Mouse (Mus musculus) midbrain, embryonic 14.5 days (tissue): Measurements from ENCODE around the gene Spaar. TPM values are rescaled to one million over a fixed set of nuclear protein-coding genes. Genes with fewer than 3 reads are reported as not detected.

Experiments
- ATAC-seq: fragments of 200-750 bp; cut with Nextera tagmentation; 2 replicates; pipeline ENCODE4 v1.8.0; 2017; ENCODE audit warnings: moderate number of reproducible peaks, moderate library complexity; ENCODE audit not compliant: low FRiP score, low TSS enrichment
- DNase-seq: peaks from one replicate; pipeline ENCODE4 v3.0.0-alpha.2; 2015
- H3K27ac ChIP-seq: fragments of 300-500 bp; sonication (generic); replicated peaks from 2 replicates; pipeline ENCODE4 v1.5.1; 2014; ENCODE audit warnings: mild to moderate bottlenecking, low read depth, low read length, moderate library complexity
- H3K27me3 ChIP-seq: fragments of 300-500 bp; sonication (generic); 2 replicates; pipeline ENCODE4 v1.6.1; 2014; ENCODE audit warnings: low read length, control low read depth, mixed read lengths; ENCODE audit not compliant: control insufficient read depth, insufficient read depth
- H3K36me3 ChIP-seq: fragments of 300-500 bp; sonication (generic); 2 replicates; pipeline ENCODE4 v1.6.1; 2014; ENCODE audit warnings: low read length, control low read depth; ENCODE audit not compliant: control insufficient read depth, insufficient read depth
- H3K4me1 ChIP-seq: fragments of 300-500 bp; sonication (generic); 2 replicates; pipeline ENCODE4 v1.6.1; 2014; ENCODE audit warnings: mild to moderate bottlenecking, antibody characterized with exemption, low read length, control low read depth; ENCODE audit not compliant: control insufficient read depth, insufficient read depth
- H3K4me2 ChIP-seq: fragments of 300-500 bp; sonication (generic); 2 replicates; pipeline ENCODE4 v1.6.1; 2014; ENCODE audit warnings: mild to moderate bottlenecking, low read length, moderate library complexity
- H3K4me3 ChIP-seq: fragments of 300-500 bp; sonication (generic); replicated peaks from 2 replicates; pipeline ENCODE4 v1.5.1; 2014; ENCODE audit warnings: low read depth, low read length
- H3K9ac ChIP-seq: fragments of 300-500 bp; sonication (generic); replicated peaks from 2 replicates; pipeline ENCODE4 v1.6.1; 2014; ENCODE audit warnings: mild to moderate bottlenecking, low read length, moderate library complexity
- H3K9me3 ChIP-seq: fragments of 300-500 bp; sonication (generic); 2 replicates; pipeline ENCODE4 v1.6.1; 2016; ENCODE audit warnings: low read length, control low read depth, mixed read lengths; ENCODE audit not compliant: control insufficient read depth
- WGBS: fragments of 180-500 bp; shearing (Covaris S2); extraction: QIAGEN DNeasy Blood & Tissue Kit; methylation state at CpG from one replicate; pipeline ENCODE4 v1.1.7; 2014; 5-methylcytosine and 5-hydroxymethylcytosine counted together
- polyA plus RNA-seq: library from polyadenylated mRNA; unstranded; fragments of >200 nt; fragmentation: Nextera tagmentation; extraction: Ambion mirVana; gene quantifications from 2 replicates; pipeline ENCODE4 v1.2.1, GENCODE M21; 2014

Spaar gene
- polyA plus RNA-seq, 1 experiment from 2014 or later: not detected

- ATAC-seq: no peak
- Histone ChIP-seq H3K4me2 (no peak overlapping the region), H3K36me3 (no peaks in the 10 kb centered on the region), H3K9me3 (no peaks in the 10 kb centered on the region), H3K27ac (no peak overlapping the region), H3K4me3 (no peak overlapping the region), H3K9ac (no peak overlapping the region), H3K27me3 (0 out of 2 replicates have a peak, but pooled peaks cover 3% of the 10 kb centered on the region), H3K4me1 (no peaks in the 10 kb centered on the region)
- DNase-seq: no peak
- 73% methylated on average over 10 of the region's 10 CpGs for WGBS
These were observed 30.6 kb downstream of the Spaar start for GRCm38 (mm10) chr4:43760460-43760859.

DNA sequence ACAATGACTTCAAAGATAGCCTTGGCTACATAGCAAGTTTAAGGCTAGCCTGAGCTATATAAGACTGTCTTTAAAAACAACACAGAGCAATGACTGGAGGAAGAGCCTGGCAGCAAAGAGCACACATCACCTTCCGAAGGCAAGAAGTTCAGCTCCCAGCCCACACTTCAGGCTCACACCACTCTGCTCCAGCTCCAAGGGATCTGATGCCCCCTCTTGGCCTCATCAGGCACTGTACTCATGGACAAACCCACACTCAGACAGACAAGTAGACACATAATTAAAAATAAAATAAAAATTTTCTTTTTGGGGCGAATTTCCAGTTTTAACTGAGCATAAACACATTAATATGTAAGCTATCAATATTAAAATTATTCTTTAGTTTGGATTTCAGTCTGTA lies 31.5 kb downstream of the Spaar start:
- H3K36me3 ChIP-seq: no peaks in the 10 kb centered on the region

DNA sequence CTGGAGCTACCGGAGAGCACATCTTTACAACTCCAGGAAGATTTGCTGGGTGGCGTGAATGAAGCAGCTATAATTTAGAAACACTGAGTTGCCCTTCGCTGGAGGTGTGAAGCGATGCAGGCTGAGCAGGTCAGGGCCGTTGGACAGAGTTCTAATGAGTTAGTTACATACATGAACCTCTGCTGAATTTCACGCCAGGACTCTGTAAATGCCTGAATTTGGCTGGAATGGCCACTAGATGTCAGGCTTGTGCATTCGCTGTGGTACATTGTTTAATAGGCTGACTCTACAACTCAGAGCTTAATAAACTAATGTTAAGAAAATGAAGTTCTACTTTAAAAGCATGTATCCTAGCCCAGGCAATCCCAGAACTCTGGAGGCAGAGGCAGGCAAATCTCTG lies 33.6 kb downstream of the Spaar start:
- ATAC-seq: no peak
- no peak overlapping the region for H3K27ac ChIP-seq
- 32% methylated on average over 7 of the region's 7 CpGs for WGBS

More for the DNA sequence above, 31.5 kb downstream of the Spaar start:
- H3K27ac ChIP-seq: no peak overlapping the region
- ATAC-seq: no peak
- no peaks in the 10 kb centered on the region for H3K4me1 ChIP-seq
- WGBS: 77% methylated on average over 2 of the region's 2 CpGs
- no peak overlapping the region for H3K4me3 ChIP-seq
- 0 out of 2 replicates have a peak, but pooled peaks cover 3% of the 10 kb centered on the region for H3K27me3 ChIP-seq
- no peak overlapping the region for H3K4me2 ChIP-seq
- no peak overlapping the region for H3K9ac ChIP-seq
- no peaks in the 10 kb centered on the region for H3K9me3 ChIP-seq
- no peak for DNase-seq

GRCm38 (mm10) chr4:43768341-43768740 lies 38.5 kb downstream of the Spaar start:
- ATAC-seq: no peak
- H3K4me3 ChIP-seq: no peak overlapping the region
- DNase-seq: no peak
- H3K36me3 ChIP-seq: no peaks in the 10 kb centered on the region
- no peak overlapping the region for H3K27ac ChIP-seq
- no peak overlapping the region for H3K9ac ChIP-seq
- H3K4me2 ChIP-seq: no peak overlapping the region
- no peaks in the 10 kb centered on the region for H3K9me3 ChIP-seq
- 0 out of 2 replicates have a peak, but pooled peaks cover under 1% of the 10 kb centered on the region for H3K27me3 ChIP-seq
- H3K4me1 ChIP-seq: no peaks in the 10 kb centered on the region
- WGBS: 90% methylated on average over 5 of the region's 5 CpGs

More for the DNA sequence above, 33.6 kb downstream of the Spaar start:
- peak; percentile 87 for DNase-seq
- Histone ChIP-seq H3K9ac (no peak overlapping the region), H3K4me1 (no peaks in the 10 kb centered on the region), H3K4me2 (no peak overlapping the region), H3K4me3 (no peak overlapping the region), H3K9me3 (no peaks in the 10 kb centered on the region), H3K36me3 (no peaks in the 10 kb centered on the region), H3K27me3 (0 out of 2 replicates have a peak, but pooled peaks cover 3% of the 10 kb centered on the region)

DNA sequence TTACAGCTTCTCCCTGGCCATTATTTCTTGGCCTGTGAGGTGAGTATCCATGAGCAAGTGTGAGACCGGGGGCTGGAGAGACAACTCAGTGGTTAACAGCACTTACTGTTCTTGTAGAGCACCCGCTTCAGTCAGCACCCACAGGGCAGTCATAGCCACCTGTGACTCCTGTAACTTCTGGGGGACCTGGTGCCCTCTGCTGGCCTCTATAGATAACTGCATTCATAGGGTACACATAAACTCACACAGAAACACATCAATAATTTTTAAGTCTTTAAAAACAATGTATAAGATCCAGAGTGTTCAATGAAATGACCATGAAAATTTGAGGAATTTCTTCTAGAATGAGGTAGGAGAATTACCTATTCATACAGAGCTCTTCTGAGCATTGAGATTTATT lies 39.5 kb downstream of the Spaar start:
- Histone ChIP-seq H3K36me3 (no peaks in the 10 kb centered on the region), H3K4me2 (no peak overlapping the region), H3K9ac (no peak overlapping the region), H3K9me3 (no peaks in the 10 kb centered on the region), H3K27me3 (no peaks in the 10 kb centered on the region), H3K27ac (no peak overlapping the region), H3K4me1 (no peaks in the 10 kb centered on the region), H3K4me3 (no peak overlapping the region)
- WGBS: 97% methylated on average over 2 of the region's 2 CpGs
- ATAC-seq (no peak), DNase-seq (no peak)

DNA sequence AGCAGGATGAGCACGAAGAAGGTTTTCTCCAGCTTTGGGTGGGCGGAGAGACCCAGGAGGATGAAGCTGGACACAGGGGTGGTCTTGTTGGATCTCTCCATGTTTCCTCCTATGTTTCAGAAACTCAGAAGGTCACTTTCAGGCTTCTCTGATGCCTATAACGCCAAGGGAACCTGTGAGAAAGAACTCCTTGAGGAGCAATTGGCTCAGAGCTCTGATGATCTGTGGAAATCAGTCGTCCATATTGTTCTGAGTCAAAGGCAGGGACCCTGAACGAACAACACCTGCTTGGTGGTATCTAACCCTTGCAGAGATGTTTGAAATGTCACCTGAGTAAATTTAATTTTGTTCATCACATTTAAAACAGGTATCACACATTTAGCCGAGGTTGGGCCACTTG lies 41.1 kb downstream of the Spaar start, which contains the start of gene Olfr159:
Olfr159 (minus strand) TSS at position 101 of the 400 bp plus-strand sequence.
- no peak within 1 kb of the TSS for H3K4me2 ChIP-seq
- no peak within 1 kb of the TSS for H3K4me3 ChIP-seq
- H3K36me3 ChIP-seq: no peaks in the 10 kb centered on the region
- no peak for DNase-seq
- WGBS: 84% methylated on average over 6 of the region's 6 CpGs
- no peaks in the 10 kb centered on the region for H3K4me1 ChIP-seq
- no peaks in the 10 kb centered on the region for H3K9me3 ChIP-seq
- ATAC-seq: no peak
- H3K9ac ChIP-seq: no peak within 1 kb of the TSS
- no peaks in the 10 kb centered on the region for H3K27me3 ChIP-seq
- H3K27ac ChIP-seq: no peak within 1 kb of the TSS

DNA sequence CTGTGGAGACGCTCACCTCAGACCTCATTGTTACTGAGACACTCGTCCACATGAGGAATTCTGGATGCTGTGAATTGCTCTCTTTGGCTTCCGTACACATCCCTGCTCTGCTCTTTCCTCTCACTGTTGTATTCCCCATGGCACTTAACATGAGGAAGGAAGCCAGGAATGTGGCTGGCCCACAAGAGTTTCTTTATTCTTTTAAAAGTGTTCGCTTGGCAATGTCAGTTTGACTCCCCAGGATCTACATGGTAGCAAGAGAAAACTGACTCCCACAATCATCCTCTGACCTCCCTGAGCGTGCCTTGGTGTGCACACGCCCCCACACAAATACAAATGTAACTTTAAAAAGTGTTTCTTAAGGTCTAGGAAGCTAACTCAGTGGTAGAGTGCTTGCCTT lies 41.8 kb downstream of the Spaar start:
- no peak overlapping the region for H3K27ac ChIP-seq
- H3K27me3 ChIP-seq: no peaks in the 10 kb centered on the region
- no peaks in the 10 kb centered on the region for H3K4me1 ChIP-seq
- H3K4me2 ChIP-seq: no peak overlapping the region
- ATAC-seq: no peak
- H3K9me3 ChIP-seq: no peaks in the 10 kb centered on the region
- H3K36me3 ChIP-seq: no peaks in the 10 kb centered on the region
- 67% methylated on average over 6 of the region's 6 CpGs for WGBS
- no peak overlapping the region for H3K4me3 ChIP-seq
- no peak overlapping the region for H3K9ac ChIP-seq
- no peak for DNase-seq

DNA sequence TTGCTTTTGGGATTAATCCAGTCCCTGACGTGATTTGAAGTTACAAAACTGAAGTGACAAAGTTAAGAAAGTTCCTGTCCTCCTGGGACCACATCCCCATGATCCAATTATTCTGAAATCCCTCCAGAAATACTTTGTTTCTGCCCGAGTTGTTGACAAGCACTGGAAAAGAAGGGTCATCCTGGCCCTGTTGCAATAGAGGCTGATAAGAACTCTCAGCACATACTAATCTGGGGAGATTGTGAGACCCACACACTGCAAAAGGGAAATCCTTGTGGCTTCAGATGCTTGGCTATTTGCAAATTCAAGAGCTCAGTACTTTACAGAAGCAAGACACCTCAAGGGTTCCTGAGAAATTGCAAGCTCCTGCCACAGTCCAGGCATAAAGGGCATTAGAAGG lies 42.5 kb downstream of the Spaar start:
- no peaks in the 10 kb centered on the region for H3K36me3 ChIP-seq
- H3K4me1 ChIP-seq: no peaks in the 10 kb centered on the region
- ATAC-seq (no peak), DNase-seq (no peak)
- H3K27ac ChIP-seq: no peak overlapping the region
- no peak overlapping the region for H3K4me2 ChIP-seq
- 32% methylated on average over 2 of the region's 2 CpGs for WGBS
- H3K27me3 ChIP-seq: no peaks in the 10 kb centered on the region
- H3K9me3 ChIP-seq: no peaks in the 10 kb centered on the region
- no peak overlapping the region for H3K9ac ChIP-seq
- H3K4me3 ChIP-seq: no peak overlapping the region

DNA sequence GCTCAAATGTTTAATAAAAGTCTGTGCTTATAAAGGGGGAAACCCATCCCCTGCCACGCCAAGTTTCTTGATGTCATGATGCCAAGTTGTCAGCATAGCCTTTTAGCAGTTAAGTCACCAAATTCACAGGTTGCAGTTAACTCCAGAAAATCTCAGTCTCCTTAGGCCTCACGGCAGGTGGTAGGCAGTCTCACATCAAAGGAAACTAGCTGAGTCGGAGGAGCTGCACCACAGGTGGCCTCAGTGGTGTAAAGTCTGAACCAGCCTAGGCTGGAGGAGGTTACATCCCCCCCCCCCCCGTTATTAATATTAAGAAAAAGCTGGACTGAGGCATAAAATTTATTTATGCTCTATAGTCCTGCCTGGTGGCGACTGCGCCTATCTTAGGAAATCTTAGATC lies 65.5 kb downstream of the Spaar start:
- DNase-seq (no peak), ATAC-seq (no peak)
- Histone ChIP-seq H3K4me1 (no peaks in the 10 kb centered on the region), H3K36me3 (no peaks in the 10 kb centered on the region), H3K27ac (no peak overlapping the region), H3K4me3 (no peak overlapping the region), H3K27me3 (no peaks in the 10 kb centered on the region), H3K9me3 (0 out of 2 replicates have a peak, but pooled peaks cover 4% of the 10 kb centered on the region), H3K9ac (no peak overlapping the region), H3K4me2 (no peak overlapping the region)
- 75% methylated on average over 6 of the region's 6 CpGs for WGBS
